In genomic region chrX:99287988-99288387, GRCm38 (mm10) we compare ENCODE assay signal across 10 mouse cellular contexts.
"Had no signal": no experiment of that assay in that cellular context is flagged by ENCODE, and none has a peak within 500 bp of the region (broad histone marks: within the 10 kb centered on the region; RNA-seq: fewer than 3 reads in every experiment).

No protein-coding gene starts in this region.

- DNase-seq: kidney, adult 11 months; kidney, adult 9 months; kidney, postnatal 14 days; kidney, postnatal 4 days; liver, embryonic 13.5 days; lung, adult 2 months; lung, postnatal 14 days; spleen, adult 18-20 months; thymus, adult 18-20 months; thymus, postnatal 36 days had no signal
